Comparison of ENCODE assay signal across 7 mouse cellular contexts in the genomic region with DNA sequence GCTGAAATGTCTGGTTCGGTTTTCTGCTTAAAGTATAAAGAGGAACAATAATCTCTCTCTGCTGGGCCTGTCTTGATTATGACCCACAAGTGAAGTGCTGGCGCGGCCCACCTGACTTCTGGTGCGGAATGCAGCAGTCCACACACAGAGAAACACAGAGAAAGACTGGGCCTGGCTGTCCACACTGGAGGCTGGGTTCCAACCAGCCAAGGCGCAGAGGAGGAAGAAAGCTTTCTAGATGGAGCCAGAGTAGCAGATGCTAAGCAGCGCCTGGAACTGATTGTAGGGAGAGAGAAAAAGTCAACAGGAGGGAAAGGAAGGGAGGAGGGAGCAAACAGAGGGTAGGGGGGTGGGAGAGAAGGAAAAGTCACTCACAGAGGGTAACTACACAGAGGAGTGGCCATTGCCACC.
DNase-seq lines count a peak whose midpoint lies in the region; ATAC-seq lines count a peak whose summit lies in the region.

No protein-coding gene starts in this region.

- no peaks in the 10 kb centered on the region for H3K27me3 ChIP-seq in lung, embryonic 15.5 days
- 0 out of 2 replicates have a peak, but pooled peaks cover 5% of the 10 kb centered on the region for H3K27me3 ChIP-seq in forebrain, embryonic 12.5 days
- H3K27me3 ChIP-seq in hindbrain, embryonic 11.5 days (ENCODE audit: control insufficient read depth, insufficient read depth, low read length) = peaks cover 2% of the 10 kb centered on the region; the same call in 1 of the 2 replicates
- H3K27me3 ChIP-seq in midbrain, embryonic 11.5 days (ENCODE audit: control insufficient read depth, insufficient read depth, low read length) = peaks cover 3% of the 10 kb centered on the region; the same call in 1 of the 2 replicates

- 47% methylated on average over 6 of the region's 6 CpGs for WGBS in lung, embryonic 15.5 days
- 60% methylated on average over 6 of the region's 6 CpGs for WGBS in forebrain, embryonic 12.5 days
- WGBS in hindbrain, embryonic 11.5 days = 56% methylated on average over 6 of the region's 6 CpGs
- whole genome bisulfite sequencing in midbrain, embryonic 11.5 days = 62% methylated on average over 6 of the region's 6 CpGs

- H3K4me1 ChIP-seq in lung, embryonic 15.5 days = peaks cover 51% of the 10 kb centered on the region
- H3K4me1 ChIP-seq in forebrain, embryonic 12.5 days = peaks cover 30% of the 10 kb centered on the region
- H3K4me1 ChIP-seq in hindbrain, embryonic 11.5 days (replicated peaks; ENCODE audit: control insufficient read depth, insufficient read depth, low read length) = peaks cover 5% of the 10 kb centered on the region; the same call in 1 of the 2 replicates
- H3K4me1 ChIP-seq in midbrain, embryonic 11.5 days (ENCODE audit: control insufficient read depth, insufficient read depth, low read length) = peaks cover 8% of the 10 kb centered on the region

- DNase-seq in lung, postnatal 36 days = no peak
- DNase-seq in hindbrain, embryonic 11.5 days (ENCODE audit: low spot score) = no peak
- DNase-seq in midbrain, embryonic 11.5 days (ENCODE audit: low spot score, missing footprints) = peak; percentile 88
- DNase-seq in cerebellum, adult 8-10 months = no peak
- no peak for DNase-seq in cerebellum, adult 11 months

- H3K36me3 ChIP-seq in lung, embryonic 15.5 days = no peaks in the 10 kb centered on the region
- H3K36me3 ChIP-seq in forebrain, embryonic 12.5 days (replicated peaks) = no peaks in the 10 kb centered on the region
- H3K36me3 ChIP-seq in hindbrain, embryonic 11.5 days (ENCODE audit: control insufficient read depth, insufficient read depth, low read length) = no peaks in the 10 kb centered on the region
- no peaks in the 10 kb centered on the region for H3K36me3 ChIP-seq in midbrain, embryonic 11.5 days (ENCODE audit: control insufficient read depth, insufficient read depth, low read length)

- H3K4me2 ChIP-seq in lung, embryonic 15.5 days = peak overlapping the region; percentile 30; the same call in 1 of the 2 replicates
- H3K4me2 ChIP-seq in forebrain, embryonic 12.5 days = no peak overlapping the region
- H3K4me2 ChIP-seq in hindbrain, embryonic 11.5 days (replicated peaks; ENCODE audit: low read depth, low read length) = no peak overlapping the region
- no peak overlapping the region for H3K4me2 ChIP-seq in midbrain, embryonic 11.5 days

- peak overlapping the region; percentile 72 for H3K27ac ChIP-seq in lung, embryonic 15.5 days
- H3K27ac ChIP-seq in forebrain, embryonic 12.5 days = peak overlapping the region; percentile 46
- H3K27ac ChIP-seq in hindbrain, embryonic 11.5 days (ENCODE audit: low read depth, low read length) = peak overlapping the region; percentile 21; the same call in 1 of the 2 replicates
- no peak overlapping the region for H3K27ac ChIP-seq in midbrain, embryonic 11.5 days (ENCODE audit: low read depth, low read length)

- ATAC-seq in lung, embryonic 15.5 days (ENCODE audit: borderline replicate concordance, extremely low read depth, low FRiP score, low TSS enrichment) = peak; percentile 40; the same call in 1 of the 2 replicates
- ATAC-seq in forebrain, embryonic 12.5 days (ENCODE audit: low FRiP score) = no peak
- no peak for ATAC-seq in hindbrain, embryonic 11.5 days (ENCODE audit: low FRiP score)
- no peak for ATAC-seq in midbrain, embryonic 11.5 days (ENCODE audit: low FRiP score)

- no peak overlapping the region for H3K9ac ChIP-seq in lung, embryonic 15.5 days
- H3K9ac ChIP-seq in forebrain, embryonic 12.5 days = no peak overlapping the region
- no peak overlapping the region for H3K9ac ChIP-seq in hindbrain, embryonic 11.5 days (ENCODE audit: low read depth, low read length)
- H3K9ac ChIP-seq in midbrain, embryonic 11.5 days (ENCODE audit: low read length) = no peak overlapping the region

- no peak overlapping the region for H3K4me3 ChIP-seq in lung, embryonic 15.5 days
- no peak overlapping the region for H3K4me3 ChIP-seq in forebrain, embryonic 12.5 days (replicated peaks)
- H3K4me3 ChIP-seq in hindbrain, embryonic 11.5 days (ENCODE audit: low read depth, low read length) = no peak overlapping the region
- no peak overlapping the region for H3K4me3 ChIP-seq in midbrain, embryonic 11.5 days (ENCODE audit: low read depth, low read length)

- H3K9me3 ChIP-seq in lung, embryonic 15.5 days = no peaks in the 10 kb centered on the region
- no peaks in the 10 kb centered on the region for H3K9me3 ChIP-seq in forebrain, embryonic 12.5 days
- H3K9me3 ChIP-seq in hindbrain, embryonic 11.5 days (ENCODE audit: control insufficient read depth, low read length) = no peaks in the 10 kb centered on the region
- H3K9me3 ChIP-seq in midbrain, embryonic 11.5 days (ENCODE audit: control insufficient read depth, low read length) = no peaks in the 10 kb centered on the region
